Mouse (Mus musculus) E14TG2a.4 (cell line): ENCODE measurements at regions not wholly inside any gene's neighbourhood (a gene's known extent, or its start where the extent isn't known, plus 50 kb on each side); places are given as distances from the start of the nearest gene placed in this dataset.

Source experiments
- CTCF ChIP-seq: conservative IDR thresholded peaks from 2 replicates; pipeline ENCODE4 v1.5.1; 2014; ENCODE audit warnings: low read length
- NANOG ChIP-seq: IDR thresholded peaks from 2 replicates; pipeline ENCODE4 v1.6.1; 2014; ENCODE audit warnings: borderline replicate concordance, low read length, mixed read lengths
- POU5F1 ChIP-seq: IDR thresholded peaks from 2 replicates; pipeline ENCODE4 v1.6.1; 2014; ENCODE audit warnings: low read length, borderline replicate concordance

- TF ChIP-seq CTCF (no peak), NANOG (no peak), POU5F1 (no peak)
Measured at GRCm38 (mm10) chr5:118413428-118414282, 146.8 kb upstream of the Med13l start.
